Mouse (Mus musculus): ENCODE measurements around the gene Ip6k3. TPM values are rescaled to one million over a fixed set of nuclear protein-coding genes. Genes with fewer than 3 reads are reported as not detected.
A peak's percentile ranks its signal among the peaks of the same experiment; 100 is the strongest.

Ip6k3 gene
- polyA plus RNA-seq, 1 experiment from 2014 or later: 0.13 TPM

DNA sequence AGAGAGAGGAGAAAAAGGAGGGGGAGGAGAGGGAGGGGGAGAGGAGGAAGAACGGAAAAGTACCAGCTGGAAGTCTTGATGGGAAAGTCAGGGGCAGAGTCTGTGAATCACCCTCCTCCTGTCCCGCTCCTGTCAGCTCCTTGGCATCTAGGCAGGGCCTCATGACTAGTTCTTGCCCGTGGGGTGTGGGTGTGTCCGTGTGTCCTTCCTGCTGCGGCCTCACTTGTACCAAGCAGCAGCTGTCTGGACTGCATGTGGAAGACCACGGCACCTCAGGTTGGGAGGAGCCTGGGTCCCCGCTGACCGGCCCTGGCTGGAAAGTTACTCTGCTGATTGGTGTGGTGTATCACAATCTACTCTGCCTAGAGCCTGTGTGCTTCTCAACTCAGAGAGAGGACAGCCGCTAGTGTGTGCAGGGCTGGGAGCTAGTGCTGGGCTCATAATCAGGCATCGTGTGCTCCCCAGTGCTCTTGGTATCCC is 25.6 kb downstream of the Ip6k3 start:
- whole genome bisulfite sequencing: 14% methylated on average over 10 of the region's 10 CpGs
- Histone ChIP-seq H3K4me1 (ENCODE audit: control insufficient read depth, insufficient read depth, low read length) (peaks cover 12% of the 10 kb centered on the region), H3K36me3 (ENCODE audit: control insufficient read depth, insufficient read depth, low read length) (no peaks in the 10 kb centered on the region), H3K9me3 (ENCODE audit: control insufficient read depth, low read depth, low read length) (no peaks in the 10 kb centered on the region), H3K27me3 (ENCODE audit: control insufficient read depth, insufficient read depth, low read length) (no peaks in the 10 kb centered on the region), H3K4me3 (ENCODE audit: low read depth, low read length) (no peak overlapping the region), H3K9ac (replicated peaks; ENCODE audit: low read depth, low read length) (no peak overlapping the region), H3K27ac (ENCODE audit: low read length) (0 out of 2 replicates have a peak overlapping the region, but pooled peaks have one; percentile 10), H3K4me2 (replicated peaks; ENCODE audit: low read depth, low read length) (peak overlapping the region; percentile 23)
- ATAC-seq (ENCODE audit: insufficient number of reproducible peaks, insufficient read depth, low FRiP score, low read depth): peak; percentile 55

DNA sequence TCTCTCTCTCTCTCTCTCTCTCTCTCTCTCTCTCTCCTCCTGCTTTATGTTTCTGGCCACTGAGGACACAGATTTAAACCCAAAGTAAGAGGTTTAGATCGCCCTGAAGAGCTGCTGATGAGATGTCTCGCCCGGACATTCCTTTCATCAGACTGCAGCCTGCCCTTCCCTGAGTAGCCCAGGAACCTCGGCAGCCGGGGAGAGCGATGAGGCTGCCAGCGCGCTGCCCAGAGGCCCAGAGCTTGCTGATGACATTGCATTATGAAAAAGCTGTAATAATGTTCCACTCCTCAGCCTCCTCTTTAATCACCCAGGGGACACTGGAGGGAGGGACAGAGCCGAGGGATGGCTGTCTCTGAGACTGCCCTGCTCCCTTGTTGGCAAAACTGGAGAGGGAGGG is 27.3 kb downstream of the Ip6k3 start:
- ATAC-seq (ENCODE audit: insufficient number of reproducible peaks, insufficient read depth, low FRiP score, low read depth): no peak
- no peak overlapping the region for H3K4me2 ChIP-seq (replicated peaks; ENCODE audit: low read depth, low read length)
- peaks cover 6% of the 10 kb centered on the region for H3K4me1 ChIP-seq (ENCODE audit: control insufficient read depth, insufficient read depth, low read length)
- no peaks in the 10 kb centered on the region for H3K9me3 ChIP-seq (ENCODE audit: control insufficient read depth, low read depth, low read length)
- no peak overlapping the region for H3K9ac ChIP-seq (replicated peaks; ENCODE audit: low read depth, low read length)
- WGBS: 66% methylated on average over 9 of the region's 9 CpGs
- no peaks in the 10 kb centered on the region for H3K36me3 ChIP-seq (ENCODE audit: control insufficient read depth, insufficient read depth, low read length)
- no peak overlapping the region for H3K4me3 ChIP-seq (ENCODE audit: low read depth, low read length)
- no peaks in the 10 kb centered on the region for H3K27me3 ChIP-seq (ENCODE audit: control insufficient read depth, insufficient read depth, low read length)
- H3K27ac ChIP-seq (ENCODE audit: low read length): no peak overlapping the region

DNA sequence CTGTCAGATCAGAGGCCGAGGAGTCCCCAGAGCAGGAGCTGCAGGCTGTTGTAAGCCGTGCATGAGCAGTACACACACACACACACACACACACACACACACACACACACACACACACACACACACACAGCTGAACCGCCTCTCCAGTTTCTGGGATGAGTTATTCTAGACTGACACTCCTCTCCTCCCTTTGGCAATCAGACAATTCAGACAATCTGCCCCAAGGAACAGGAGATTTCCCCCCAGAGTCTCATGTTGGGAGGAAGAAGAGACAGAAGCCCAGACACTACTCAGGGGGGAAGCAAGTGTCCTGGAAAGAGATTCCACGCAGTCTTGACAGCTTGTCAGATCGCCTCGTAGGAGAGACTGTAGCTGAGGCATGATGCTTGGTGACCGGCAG is 28.3 kb downstream of the Ip6k3 start:
- Histone ChIP-seq H3K9ac (replicated peaks; ENCODE audit: low read depth, low read length) (no peak overlapping the region), H3K36me3 (ENCODE audit: control insufficient read depth, insufficient read depth, low read length) (no peaks in the 10 kb centered on the region), H3K9me3 (ENCODE audit: control insufficient read depth, low read depth, low read length) (no peaks in the 10 kb centered on the region), H3K4me3 (ENCODE audit: low read depth, low read length) (no peak overlapping the region), H3K4me2 (replicated peaks; ENCODE audit: low read depth, low read length) (no peak overlapping the region), H3K27me3 (ENCODE audit: control insufficient read depth, insufficient read depth, low read length) (no peaks in the 10 kb centered on the region), H3K4me1 (ENCODE audit: control insufficient read depth, insufficient read depth, low read length) (peaks cover 6% of the 10 kb centered on the region), H3K27ac (ENCODE audit: low read length) (no peak overlapping the region)
- WGBS: 49% methylated on average over 7 of the region's 7 CpGs
- ATAC-seq (ENCODE audit: insufficient number of reproducible peaks, insufficient read depth, low FRiP score, low read depth): no peak

DNA sequence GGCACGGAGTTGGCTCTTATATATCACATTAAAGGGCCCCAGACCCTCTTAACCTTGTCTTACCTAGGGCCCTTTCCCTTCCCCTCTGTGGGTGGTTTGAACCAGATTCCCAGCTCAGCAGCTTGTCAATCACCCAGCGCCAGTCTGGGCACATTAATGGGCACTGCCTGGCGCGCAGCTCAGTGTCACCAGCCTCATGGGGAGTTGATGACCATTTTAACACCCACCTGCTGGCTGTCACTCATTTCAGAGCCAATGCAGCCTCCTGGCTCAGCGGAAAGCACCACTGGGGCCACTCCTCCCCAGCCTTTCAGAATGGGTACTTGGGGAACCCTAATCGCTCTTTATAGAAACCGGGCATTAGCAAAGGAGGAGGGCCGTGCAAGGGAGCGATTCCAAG is 29.2 kb downstream of the Ip6k3 start:
- H3K27me3 ChIP-seq (ENCODE audit: control insufficient read depth, insufficient read depth, low read length): no peaks in the 10 kb centered on the region
- no peaks in the 10 kb centered on the region for H3K36me3 ChIP-seq (ENCODE audit: control insufficient read depth, insufficient read depth, low read length)
- ATAC-seq (ENCODE audit: insufficient number of reproducible peaks, insufficient read depth, low FRiP score, low read depth): no peak
- H3K4me3 ChIP-seq (ENCODE audit: low read depth, low read length): no peak overlapping the region
- H3K9ac ChIP-seq (replicated peaks; ENCODE audit: low read depth, low read length): no peak overlapping the region
- peaks cover 6% of the 10 kb centered on the region for H3K4me1 ChIP-seq (ENCODE audit: control insufficient read depth, insufficient read depth, low read length)
- H3K9me3 ChIP-seq (ENCODE audit: control insufficient read depth, low read depth, low read length): no peaks in the 10 kb centered on the region
- 72% methylated on average over 9 of the region's 9 CpGs for WGBS
- H3K4me2 ChIP-seq (replicated peaks; ENCODE audit: low read depth, low read length): no peak overlapping the region
- no peak overlapping the region for H3K27ac ChIP-seq (ENCODE audit: low read length)

DNA sequence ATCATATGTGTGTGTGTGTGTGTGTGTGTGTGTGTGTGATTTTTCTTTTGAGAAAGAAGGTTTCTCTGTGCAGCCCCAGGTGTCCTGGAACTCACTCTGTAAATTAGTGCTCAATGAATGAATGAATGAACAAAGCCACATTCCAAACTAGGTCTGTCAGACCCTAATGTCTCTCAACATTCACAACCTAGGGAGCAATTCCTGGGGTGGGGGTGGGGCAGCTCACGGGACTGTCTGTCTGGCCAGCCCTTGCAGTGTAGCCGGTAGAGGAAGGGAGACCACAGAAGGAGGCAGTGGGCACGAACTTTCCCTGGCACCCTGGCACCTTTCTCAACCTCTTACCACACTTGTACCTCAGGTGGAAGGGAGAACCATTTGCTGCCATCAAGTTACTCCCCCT is 32.9 kb downstream of the Ip6k3 start:
- no peaks in the 10 kb centered on the region for H3K9me3 ChIP-seq (ENCODE audit: control insufficient read depth, low read depth, low read length)
- ATAC-seq (ENCODE audit: insufficient number of reproducible peaks, insufficient read depth, low FRiP score, low read depth): no peak
- no peaks in the 10 kb centered on the region for H3K27me3 ChIP-seq (ENCODE audit: control insufficient read depth, insufficient read depth, low read length)
- 28% methylated on average over 3 of the region's 3 CpGs for WGBS
- no peak overlapping the region for H3K27ac ChIP-seq (ENCODE audit: low read length)
- H3K4me2 ChIP-seq (replicated peaks; ENCODE audit: low read depth, low read length): no peak overlapping the region
- H3K4me3 ChIP-seq (ENCODE audit: low read depth, low read length): no peak overlapping the region
- no peak overlapping the region for H3K9ac ChIP-seq (replicated peaks; ENCODE audit: low read depth, low read length)
- peaks cover 26% of the 10 kb centered on the region for H3K4me1 ChIP-seq (ENCODE audit: control insufficient read depth, insufficient read depth, low read length)
- H3K36me3 ChIP-seq (ENCODE audit: control insufficient read depth, insufficient read depth, low read length): no peaks in the 10 kb centered on the region; the same call in 1 of the 2 replicates

DNA sequence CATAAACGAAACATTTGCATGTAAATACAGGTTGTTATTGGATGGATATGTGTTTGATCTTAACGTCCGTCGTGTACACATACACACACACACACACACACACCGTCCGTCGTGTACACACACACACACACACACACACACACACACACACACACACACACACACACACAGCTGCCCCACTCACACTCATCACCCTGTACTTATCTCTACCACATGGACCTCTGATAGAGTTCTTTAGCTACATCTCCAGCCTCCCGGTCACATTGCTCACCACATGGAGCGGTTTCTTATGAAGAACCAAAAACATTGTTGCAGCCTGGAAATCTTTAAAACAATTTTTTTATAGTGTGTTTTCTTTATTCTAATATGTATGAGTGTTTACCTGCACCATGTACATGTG is 33.4 kb downstream of the Ip6k3 start:
- Histone ChIP-seq H3K27me3 (ENCODE audit: control insufficient read depth, insufficient read depth, low read length) (no peaks in the 10 kb centered on the region), H3K27ac (ENCODE audit: low read length) (no peak overlapping the region), H3K36me3 (ENCODE audit: control insufficient read depth, insufficient read depth, low read length) (no peaks in the 10 kb centered on the region; the same call in 1 of the 2 replicates), H3K4me3 (ENCODE audit: low read depth, low read length) (peak overlapping the region; percentile 69), H3K4me1 (ENCODE audit: control insufficient read depth, insufficient read depth, low read length) (peaks cover 26% of the 10 kb centered on the region), H3K9me3 (ENCODE audit: control insufficient read depth, low read depth, low read length) (no peaks in the 10 kb centered on the region), H3K9ac (replicated peaks; ENCODE audit: low read depth, low read length) (no peak overlapping the region), H3K4me2 (replicated peaks; ENCODE audit: low read depth, low read length) (peak overlapping the region; percentile 53)
- ATAC-seq (ENCODE audit: insufficient number of reproducible peaks, insufficient read depth, low FRiP score, low read depth): no peak
- 32% methylated on average over 9 of the region's 9 CpGs for WGBS

DNA sequence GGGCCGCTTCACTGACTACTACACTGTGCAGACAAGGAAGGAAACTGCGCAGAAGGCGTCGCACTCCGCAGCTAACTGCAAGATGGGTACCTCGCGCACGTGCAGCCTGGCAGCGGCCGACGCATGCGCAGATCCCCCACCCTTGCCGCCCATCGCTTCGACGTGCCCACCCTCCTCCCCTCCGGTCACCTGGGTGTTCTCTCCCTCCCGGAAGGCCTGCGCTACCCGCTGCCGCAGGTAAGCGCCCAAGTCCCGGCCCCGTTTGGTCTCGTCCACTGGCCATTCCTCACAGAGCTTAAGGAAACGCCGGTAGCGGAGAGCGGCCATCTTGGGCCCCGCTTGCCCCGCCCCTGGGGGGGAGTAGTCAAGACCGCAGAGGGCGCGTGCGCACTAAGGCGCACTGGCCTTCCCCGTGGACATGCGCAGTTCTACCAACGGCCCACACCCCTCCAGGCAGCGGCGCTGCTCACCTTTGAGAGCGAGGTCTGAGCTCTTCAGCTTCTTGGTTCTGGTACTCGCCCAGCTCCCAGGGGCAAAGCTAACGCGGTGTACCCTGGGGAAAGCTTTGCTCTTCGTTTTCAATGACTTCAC is 33.9 kb downstream of the Ip6k3 start, which contains the start of gene Uqcc2:
Uqcc2 (minus strand) TSS at position 366 of the 591 bp plus-strand sequence.
- peak within 1 kb of the TSS; percentile 69 for H3K4me3 ChIP-seq (ENCODE audit: low read depth, low read length)
- no peaks in the 10 kb centered on the region for H3K9me3 ChIP-seq (ENCODE audit: control insufficient read depth, low read depth, low read length)
- H3K4me1 ChIP-seq (ENCODE audit: control insufficient read depth, insufficient read depth, low read length): peaks cover 26% of the 10 kb centered on the region
- no peaks in the 10 kb centered on the region for H3K27me3 ChIP-seq (ENCODE audit: control insufficient read depth, insufficient read depth, low read length)
- under 1% methylated on average over 46 of the region's 46 CpGs for whole genome bisulfite sequencing
- peak within 1 kb of the TSS; percentile 58; the same call in 1 of the 2 replicates for H3K27ac ChIP-seq (ENCODE audit: low read length)
- H3K36me3 ChIP-seq (ENCODE audit: control insufficient read depth, insufficient read depth, low read length): no peaks in the 10 kb centered on the region; the same call in 1 of the 2 replicates
- peak; percentile 92 for ATAC-seq (ENCODE audit: insufficient number of reproducible peaks, insufficient read depth, low FRiP score, low read depth)
- H3K9ac ChIP-seq (replicated peaks; ENCODE audit: low read depth, low read length): peak within 1 kb of the TSS; percentile 57
- peak within 1 kb of the TSS; percentile 53 for H3K4me2 ChIP-seq (replicated peaks; ENCODE audit: low read depth, low read length)

DNA sequence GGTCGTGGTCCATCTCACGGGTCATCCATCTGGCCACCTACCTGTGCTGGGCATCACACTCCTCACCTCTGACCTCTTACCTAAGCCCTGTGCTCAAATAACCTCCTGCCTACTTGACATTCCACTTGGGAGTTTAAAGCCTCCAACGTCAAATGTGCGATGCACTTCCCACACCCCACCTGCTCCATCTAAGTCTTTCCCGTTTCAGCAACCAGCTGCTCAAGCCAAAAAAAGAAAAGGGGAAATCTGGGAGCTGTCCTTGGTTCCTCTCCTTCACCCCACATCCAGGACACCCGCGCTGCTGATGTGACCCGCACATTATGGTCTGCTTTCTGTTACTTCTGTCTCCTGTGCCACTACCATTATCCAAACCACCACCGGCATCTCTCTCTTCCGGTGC is 35.4 kb downstream of the Ip6k3 start:
- WGBS: 84% methylated on average over 10 of the region's 10 CpGs

DNA sequence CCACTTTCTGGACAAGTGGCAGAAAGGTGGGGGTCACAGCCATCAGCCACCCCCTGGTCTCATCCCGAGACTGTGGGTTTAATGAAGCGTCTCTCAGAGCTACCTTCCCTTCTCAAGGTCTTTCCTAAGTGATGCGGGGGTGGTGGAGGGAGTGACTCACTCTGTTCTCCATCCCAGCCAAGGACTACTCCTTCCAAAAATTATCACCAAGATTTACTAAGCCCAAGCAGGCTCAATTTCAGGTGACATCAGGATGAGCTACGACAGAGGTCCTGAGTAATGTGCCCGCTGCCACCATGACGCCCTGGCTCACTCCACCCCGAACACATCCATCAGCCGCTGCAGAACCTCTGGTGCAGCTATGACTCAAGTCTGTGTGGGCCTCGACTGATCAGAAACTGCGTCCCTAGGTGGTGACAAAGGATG is 36.3 kb downstream of the Ip6k3 start:
- H3K36me3 ChIP-seq (ENCODE audit: control insufficient read depth, insufficient read depth, low read length): no peaks in the 10 kb centered on the region; the same call in 1 of the 2 replicates
- no peaks in the 10 kb centered on the region for H3K9me3 ChIP-seq (ENCODE audit: control insufficient read depth, low read depth, low read length)
- WGBS: 79% methylated on average over 10 of the region's 10 CpGs
- H3K4me1 ChIP-seq (ENCODE audit: control insufficient read depth, insufficient read depth, low read length): peaks cover 29% of the 10 kb centered on the region
- no peak overlapping the region for H3K4me3 ChIP-seq (ENCODE audit: low read depth, low read length)
- no peaks in the 10 kb centered on the region for H3K27me3 ChIP-seq (ENCODE audit: control insufficient read depth, insufficient read depth, low read length)
- H3K4me2 ChIP-seq (replicated peaks; ENCODE audit: low read depth, low read length): no peak overlapping the region
- no peak for ATAC-seq (ENCODE audit: insufficient number of reproducible peaks, insufficient read depth, low FRiP score, low read depth)
- no peak overlapping the region for H3K27ac ChIP-seq (ENCODE audit: low read length)
- H3K9ac ChIP-seq (replicated peaks; ENCODE audit: low read depth, low read length): no peak overlapping the region

More for the DNA sequence above, 35.4 kb downstream of the Ip6k3 start:
- no peak overlapping the region for H3K4me2 ChIP-seq (replicated peaks; ENCODE audit: low read depth, low read length)
- H3K27me3 ChIP-seq (ENCODE audit: control insufficient read depth, insufficient read depth, low read length): no peaks in the 10 kb centered on the region
- no peak overlapping the region for H3K27ac ChIP-seq (ENCODE audit: low read length)
- peaks cover 26% of the 10 kb centered on the region for H3K4me1 ChIP-seq (ENCODE audit: control insufficient read depth, insufficient read depth, low read length)
- H3K9ac ChIP-seq (replicated peaks; ENCODE audit: low read depth, low read length): no peak overlapping the region
- no peaks in the 10 kb centered on the region; the same call in 1 of the 2 replicates for H3K36me3 ChIP-seq (ENCODE audit: control insufficient read depth, insufficient read depth, low read length)
- ATAC-seq (ENCODE audit: insufficient number of reproducible peaks, insufficient read depth, low FRiP score, low read depth): no peak
- no peaks in the 10 kb centered on the region for H3K9me3 ChIP-seq (ENCODE audit: control insufficient read depth, low read depth, low read length)
- no peak overlapping the region for H3K4me3 ChIP-seq (ENCODE audit: low read depth, low read length)

All from stomach, embryonic 14.5 days (tissue).